Comparison of ENCODE assay signal across 8 mouse cellular contexts in the genomic region with DNA sequence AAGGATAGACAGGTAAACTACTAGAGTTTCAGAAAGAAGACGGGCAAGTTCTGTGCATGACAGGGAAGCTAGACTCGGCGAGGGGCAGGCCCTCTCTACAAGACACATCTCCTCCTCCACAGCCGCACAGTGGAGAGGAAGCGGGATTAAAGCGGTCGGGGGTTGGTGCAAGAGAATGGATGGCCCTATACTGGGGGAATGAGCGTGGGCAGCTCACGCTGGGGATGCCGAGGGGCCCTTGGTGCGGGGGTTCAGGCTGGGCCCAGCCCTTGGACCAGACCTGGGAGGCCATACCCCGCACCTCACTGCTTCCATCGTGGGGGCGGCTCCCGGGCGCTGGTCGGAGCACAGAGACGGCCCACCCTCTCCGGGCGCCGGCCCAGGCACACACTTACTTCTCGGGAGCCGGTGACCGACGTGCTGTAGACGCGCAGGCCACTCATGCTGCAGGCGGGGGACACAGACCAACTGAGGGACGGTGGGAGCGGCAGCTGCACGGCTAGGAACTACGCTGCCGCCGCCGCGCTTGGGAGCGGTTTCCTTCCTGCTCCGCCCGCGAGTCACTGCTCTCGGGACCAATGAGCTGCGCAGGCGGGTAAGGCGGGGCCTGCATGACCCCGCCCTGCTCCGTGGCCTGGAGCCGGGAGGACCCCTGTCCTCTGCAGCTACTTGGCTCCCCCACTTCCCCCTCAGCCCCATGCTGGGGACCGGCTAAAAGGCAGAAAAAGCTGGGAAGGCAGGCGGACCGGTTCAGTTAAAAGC. TPM values are rescaled to one million over a fixed set of nuclear protein-coding genes. Genes with fewer than 3 reads are reported as not detected.
DNase-seq lines count a peak whose midpoint lies in the region; ATAC-seq and TF ChIP-seq lines count a peak whose summit lies in the region.

A gene (minus strand): TSS at position 569 of the 762 bp plus-strand sequence.

- peak within 1 kb of the TSS; percentile 92 for H3K27ac ChIP-seq in forebrain, embryonic 10.5 days
- H3K27ac ChIP-seq in heart, embryonic 14.5 days (replicated peaks in 1 of 2; ENCODE audit: control insufficient read depth in 1 of 2, insufficient read depth in 1 of 2, low read depth in 2 of 2, low read length in 2 of 2) = peak within 1 kb of the TSS; percentile 79 to 88
- peak within 1 kb of the TSS; percentile 80 for H3K27ac ChIP-seq in liver, embryonic 11.5 days (ENCODE audit: low read depth, low read length)

- peak within 1 kb of the TSS; percentile 85 for H3K4me2 ChIP-seq in heart, embryonic 14.5 days (ENCODE audit: low read length)
- H3K4me2 ChIP-seq in liver, embryonic 11.5 days = peak within 1 kb of the TSS; percentile 96
- peak within 1 kb of the TSS; percentile 90 for H3K4me2 ChIP-seq in myocyte (ENCODE audit: low read depth)

- peak; percentile 90 for ATAC-seq in heart, embryonic 14.5 days (ENCODE audit: insufficient number of reproducible peaks, insufficient read depth, low FRiP score, low read depth)
- ATAC-seq in liver, embryonic 11.5 days (replicated peaks; ENCODE audit: low FRiP score) = peak; percentile 94

- H3K36me3 ChIP-seq in forebrain, embryonic 10.5 days (replicated peaks) = peaks cover 31% of the 10 kb centered on the region
- peaks cover 28% of the 10 kb centered on the region for H3K36me3 ChIP-seq in heart, embryonic 14.5 days (ENCODE audit: control insufficient read depth, insufficient read depth, low read length)
- peaks cover 6% of the 10 kb centered on the region; the same call in 1 of the 2 replicates for H3K36me3 ChIP-seq in liver, embryonic 11.5 days (ENCODE audit: control insufficient read depth, insufficient read depth, low read length)
- no peaks in the 10 kb centered on the region for H3K36me3 ChIP-seq in myocyte (ENCODE audit: control insufficient read depth, insufficient read depth)
- H3K36me3 ChIP-seq in splenic B cell, adult 2 months (ENCODE audit: control insufficient read depth, insufficient read depth, low read length, poor library complexity, severe bottlenecking) = peaks cover 5% of the 10 kb centered on the region

- WGBS in forebrain, embryonic 10.5 days = 0% methylated on average over 50 of the region's 50 CpGs
- WGBS in heart, embryonic 14.5 days = under 1% methylated on average over 50 of the region's 50 CpGs
- WGBS in liver, embryonic 11.5 days = under 1% methylated on average over 46 of the region's 50 CpGs

- no peaks in the 10 kb centered on the region for H3K27me3 ChIP-seq in forebrain, embryonic 10.5 days (ENCODE audit: poor library complexity, severe bottlenecking)
- no peaks in the 10 kb centered on the region for H3K27me3 ChIP-seq in heart, embryonic 14.5 days (ENCODE audit: control insufficient read depth, insufficient read depth, low read length)
- no peaks in the 10 kb centered on the region for H3K27me3 ChIP-seq in liver, embryonic 11.5 days (replicated peaks; ENCODE audit: control insufficient read depth, insufficient read depth, low read length)
- no peaks in the 10 kb centered on the region for H3K27me3 ChIP-seq in myocyte (ENCODE audit: control insufficient read depth, insufficient read depth, insufficient read length)
- H3K27me3 ChIP-seq in splenic B cell, adult 2 months (ENCODE audit: control insufficient read depth, insufficient read depth, low read length, poor library complexity, severe bottlenecking) = no peaks in the 10 kb centered on the region

- peak within 1 kb of the TSS; percentile 91 for H3K4me3 ChIP-seq in forebrain, embryonic 10.5 days
- H3K4me3 ChIP-seq in heart, embryonic 14.5 days (ENCODE audit: control insufficient read depth in 1 of 2, insufficient read depth in 1 of 2, low read depth in 1 of 2, low read length in 2 of 2) = peak within 1 kb of the TSS; percentile 67 to 91
- peak within 1 kb of the TSS; percentile 86 for H3K4me3 ChIP-seq in liver, embryonic 11.5 days (ENCODE audit: low read depth, low read length)
- H3K4me3 ChIP-seq in myocyte = peak within 1 kb of the TSS; percentile 44

- peak within 1 kb of the TSS; percentile 54 for H3ac ChIP-seq in myocyte (ENCODE audit: control insufficient read depth, insufficient read length)

- H3K9me3 ChIP-seq in forebrain, embryonic 10.5 days = no peaks in the 10 kb centered on the region
- H3K9me3 ChIP-seq in heart, embryonic 14.5 days (ENCODE audit: control insufficient read depth, low read length) = no peaks in the 10 kb centered on the region
- H3K9me3 ChIP-seq in liver, embryonic 11.5 days (ENCODE audit: control insufficient read depth, low read length) = no peaks in the 10 kb centered on the region

- TF ChIP-seq POLR2A in myocyte (IDR thresholded peaks at IDR 0.05; ENCODE audit: insufficient read length, low read depth) = peak; percentile 100

- H3K9ac ChIP-seq in heart, embryonic 14.5 days (ENCODE audit: low read length) = peak within 1 kb of the TSS; percentile 87
- peak within 1 kb of the TSS; percentile 92 for H3K9ac ChIP-seq in liver, embryonic 11.5 days (ENCODE audit: low read depth, low read length)

- peaks cover 47% of the 10 kb centered on the region for H3K4me1 ChIP-seq in forebrain, embryonic 10.5 days
- H3K4me1 ChIP-seq in heart, embryonic 14.5 days (ENCODE audit: control insufficient read depth in 2 of 2, insufficient read depth in 2 of 2, low read length in 2 of 2) = peaks cover 13 to 22% of the 10 kb centered on the region in 2 experiments
- H3K4me1 ChIP-seq in liver, embryonic 11.5 days (replicated peaks; ENCODE audit: control insufficient read depth, insufficient read depth, low read length) = peaks cover 43% of the 10 kb centered on the region

- DNase-seq in CD8-positive naive resting alpha-beta T cell, adult 2 months (ENCODE audit: low read depth in 2 of 2, low spot score in 2 of 2) = peak; percentile 66 to 74
- DNase-seq in c-Kit-positive CD71-negative TER-119-negative erythroid progenitor cells, embryonic 14.5 days (ENCODE audit: low read depth) = peak; percentile 74
- DNase-seq in forebrain, embryonic 10.5 days (ENCODE audit: extremely low spot score, low spot score) = peak; percentile 89
- peak; percentile 94 for DNase-seq in kidney, postnatal 10 days
- DNase-seq in liver, embryonic 11.5 days (ENCODE audit: low spot score) = peak; percentile 88
- DNase-seq in splenic B cell, adult 2 months (ENCODE audit: low read depth, low spot score) = peak; percentile 86

- H3K79me2 ChIP-seq in myocyte (ENCODE audit: control insufficient read depth, insufficient read depth) = peaks cover 9% of the 10 kb centered on the region

TF ChIP-seq in myocyte, 11 proteins besides CTCF, POLR2A, EP300 and RAD21:
- no peak for TF ChIP-seq TCF12 (IDR thresholded peaks at IDR 0.05; ENCODE audit: insufficient read depth, poor library complexity, severe bottlenecking)
- no peak for TF ChIP-seq USF1 (IDR thresholded peaks at IDR 0.05; ENCODE audit: low read depth)
- TF ChIP-seq POLR2AphosphoS2 (IDR thresholded peaks at IDR 0.05; ENCODE audit: insufficient read length, low read depth) = peak; percentile 100
- TF ChIP-seq TCF3 (IDR thresholded peaks at IDR 0.05; ENCODE audit: insufficient read length, low read depth) = no peak
- no peak for TF ChIP-seq REST (IDR thresholded peaks at IDR 0.05; ENCODE audit: insufficient read depth, insufficient read length)
- TF ChIP-seq MYOD1 (IDR thresholded peaks at IDR 0.05; ENCODE audit: control insufficient read depth in 1 of 3, insufficient read length in 2 of 3, low read depth in 2 of 3) = peak in 2 of 3 experiments; percentile 80 to 90
- peak; percentile 9 to 92 (median 90) for TF ChIP-seq MYOG (IDR thresholded peaks at IDR 0.05; ENCODE audit: control insufficient read depth in 1 of 3, insufficient read depth in 1 of 3, insufficient read length in 2 of 3, low read depth in 2 of 3)
- TF ChIP-seq SRF (IDR thresholded peaks at IDR 0.05; ENCODE audit: control insufficient read depth, insufficient read length, low read depth) = peak; percentile 16
- no peak for TF ChIP-seq E2F4 (IDR thresholded peaks at IDR 0.05; ENCODE audit: insufficient read depth)
- no peak for TF ChIP-seq CEBPB (IDR thresholded peaks at IDR 0.05; ENCODE audit: insufficient read depth, poor library complexity, severe bottlenecking)
- no peak for TF ChIP-seq MAX (IDR thresholded peaks at IDR 0.05; ENCODE audit: low read depth)

RNA-seq across cellular contexts. Expression of the gene that starts here (rescaled TPM):
- 267 and 270 TPM in 2 replicates for polyA plus RNA-seq in forebrain, embryonic 10.5 days (2016; fragmentation: Nextera tagmentation; extraction: Ambion mirVana)
- polyA plus RNA-seq in heart, embryonic 14.5 days (2014; fragmentation: Nextera tagmentation; extraction: Ambion mirVana) = 196 and 209 TPM in 2 replicates
- 257 and 281 TPM in 2 replicates for polyA plus RNA-seq in liver, embryonic 11.5 days (2014; fragmentation: Nextera tagmentation; extraction: Ambion mirVana)
- 262 TPM for polyA plus RNA-seq in myocyte (2012; fragmentation: generic; extraction: Trizol)

Comparison
In these comparisons a context has a peak if more than half of its experiments do, and no peak if none do; other contexts are left out.
1. Peak in every context shown above with its lines: DNase-seq, ATAC-seq, H3K4me3 ChIP-seq and H3K27ac ChIP-seq.